Mouse (Mus musculus) testis, postnatal 10 days (tissue): Measurements from ENCODE around the gene Myh9.

ENCODE experiments used
- DNase-seq: peaks from one replicate; pipeline ENCODE4 v3.0.0; 2021; ENCODE audit warnings: low spot score

The Myh9 gene

GRCm38 (mm10) chr15:77843046-77843445, 1.1 kb upstream of the Myh9 start:
- no peak for DNase-seq

GRCm38 (mm10) chr15:77841361-77842046, 471 bp downstream of the Myh9 start:
- DNase-seq = peak; percentile 81

- DNase-seq = no peak
Observed at GRCm38 (mm10) chr15:77840450-77841360, 1.3 kb downstream of the Myh9 start.

- no peak for DNase-seq
Observed at GRCm38 (mm10) chr15:77839529-77840286, 2.3 kb downstream of the Myh9 start.

- DNase-seq = no peak
Observed at GRCm38 (mm10) chr15:77838530-77839387, 3.2 kb downstream of the Myh9 start.

GRCm38 (mm10) chr15:77837444-77838117, 4.4 kb downstream of the Myh9 start:
- no peak for DNase-seq

GRCm38 (mm10) chr15:77836692-77837443, 5.1 kb downstream of the Myh9 start:
- no peak for DNase-seq

GRCm38 (mm10) chr15:77835930-77836653, 5.9 kb downstream of the Myh9 start:
- DNase-seq = no peak

GRCm38 (mm10) chr15:77834336-77835268, 7.4 kb downstream of the Myh9 start:
- DNase-seq = no peak

- no peak for DNase-seq
Observed at GRCm38 (mm10) chr15:77833731-77834130, 8.2 kb downstream of the Myh9 start.

GRCm38 (mm10) chr15:77833083-77833482, 8.9 kb downstream of the Myh9 start:
- DNase-seq = no peak

GRCm38 (mm10) chr15:77832458-77832904, 9.5 kb downstream of the Myh9 start:
- DNase-seq = no peak

- no peak for DNase-seq
Observed at GRCm38 (mm10) chr15:77831754-77832457, 10.1 kb downstream of the Myh9 start.

GRCm38 (mm10) chr15:77831138-77831579, 10.8 kb downstream of the Myh9 start:
- no peak for DNase-seq

- no peak for DNase-seq
Observed at GRCm38 (mm10) chr15:77830481-77831137, 11.4 kb downstream of the Myh9 start.

GRCm38 (mm10) chr15:77829542-77829941, 12.4 kb downstream of the Myh9 start:
- no peak for DNase-seq

- DNase-seq = no peak
Observed at GRCm38 (mm10) chr15:77828910-77829309, 13.1 kb downstream of the Myh9 start.
